Mouse (Mus musculus) MEL (cell line): ENCODE measurements around the gene Tbx15. TPM values are rescaled to one million over a fixed set of nuclear protein-coding genes. Genes with fewer than 3 reads are reported as not detected.

Source experiments
- DNase-seq: peaks from one replicate; pipeline ENCODE4 v3.0.0; 2011; ENCODE audit warnings: low read depth, low spot score
- H3K27ac ChIP-seq: 2 replicates; pipeline ENCODE4 v1.5.1; 2012; ENCODE audit warnings: low read depth, mild to moderate bottlenecking, control low read depth, low read length, moderate library complexity; ENCODE audit not compliant: control insufficient read depth
- H3K27me3 ChIP-seq, 2 experiments: fragments of 150-350 bp in 1 of 2; sonication (generic) in 1 of 2; 2 replicates each; pipeline ENCODE4 v1.6.1; 2012; ENCODE audit warnings: low read length in 2 of 2, mild to moderate bottlenecking in 2 of 2, improper control_type of control experiment in 1 of 2, moderate library complexity in 1 of 2; ENCODE audit not compliant: insufficient read depth in 2 of 2, control insufficient read depth in 1 of 2
- H3K36me3 ChIP-seq, 2 experiments: 2 replicates each; pipeline ENCODE4 v1.6.1; 2012 to 2014; ENCODE audit warnings: low read length in 2 of 2, improper control_type of control experiment in 1 of 2, inconsistent platforms in 1 of 2, mild to moderate bottlenecking in 1 of 2; ENCODE audit not compliant: insufficient read depth in 2 of 2, control insufficient read depth in 1 of 2
- H3K4me1 ChIP-seq, 2 experiments: fragments of 150-350 bp in 1 of 2; sonication (generic) in 1 of 2; 2 replicates each; pipeline ENCODE4 v1.6.1; 2012; ENCODE audit warnings: low read length in 2 of 2, improper control_type of control experiment in 1 of 2, mild to moderate bottlenecking in 1 of 2; ENCODE audit not compliant: insufficient read depth in 2 of 2, control insufficient read depth in 1 of 2
- H3K4me3 ChIP-seq, 2 experiments: fragments of 150-350 bp in 1 of 2; sonication (generic) in 1 of 2; 2 replicates each; pipeline ENCODE4 v1.5.1; 2012; ENCODE audit warnings: low read depth in 2 of 2, low read length in 2 of 2, mild to moderate bottlenecking in 2 of 2, moderate library complexity in 2 of 2, control low read depth in 1 of 2, improper control_type of control experiment in 1 of 2; ENCODE audit not compliant: control insufficient read depth in 1 of 2, insufficient read depth in 1 of 2
- H3K79me2 ChIP-seq: 2 replicates; pipeline ENCODE4 v1.6.1; 2012; ENCODE audit warnings: mild to moderate bottlenecking, low read length, moderate library complexity; ENCODE audit not compliant: control insufficient read depth, poor library complexity, insufficient read depth
- H3K9ac ChIP-seq: 2 replicates; pipeline ENCODE4 v1.6.1; 2012; ENCODE audit warnings: low read depth, mild to moderate bottlenecking, control low read depth, low read length, moderate library complexity; ENCODE audit not compliant: control insufficient read depth, poor library complexity, severe bottlenecking
- H3K9me3 ChIP-seq: fragments of 150-350 bp; sonication (generic); replicated peaks from 2 replicates; pipeline ENCODE4 v1.6.1; 2012; ENCODE audit warnings: mild to moderate bottlenecking, low read length, improper control_type of control experiment, moderate library complexity; ENCODE audit not compliant: insufficient read depth
- BHLHE40 ChIP-seq: IDR thresholded peaks from 2 replicates; pipeline ENCODE4 v1.6.1; 2012; ENCODE audit warnings: low read depth, mild to moderate bottlenecking, inconsistent platforms, low read length, improper control_type of control experiment, borderline replicate concordance
- CHD1 ChIP-seq: IDR thresholded peaks from 2 replicates; pipeline ENCODE4 v1.6.1; 2012; ENCODE audit warnings: low read depth, mild to moderate bottlenecking, inconsistent platforms, low read length, improper control_type of control experiment
- CHD2 ChIP-seq: IDR thresholded peaks from 2 replicates; pipeline ENCODE4 v1.6.1; 2011; ENCODE audit warnings: low read length, improper control_type of control experiment
- CTCF ChIP-seq, 3 experiments: IDR thresholded peaks in 2 of 3; conservative IDR thresholded peaks in 1 of 3; 2 replicates each; pipeline ENCODE4 v1.5.1; 2011 to 2012; ENCODE audit warnings: low read length in 3 of 3, low read depth in 2 of 3, mild to moderate bottlenecking in 2 of 3, improper control_type of control experiment in 1 of 3, inconsistent platforms in 1 of 3, mixed read lengths in 1 of 3, moderate library complexity in 1 of 3; ENCODE audit not compliant: control insufficient read depth in 1 of 3, insufficient read depth in 1 of 3, poor library complexity in 1 of 3, severe bottlenecking in 1 of 3
- E2F4 ChIP-seq: IDR thresholded peaks from 2 replicates; pipeline ENCODE4 v1.6.1; 2011; ENCODE audit warnings: low read depth, low read length, improper control_type of control experiment, borderline replicate concordance
- GATA1 ChIP-seq: IDR thresholded peaks from 2 replicates; pipeline ENCODE4 v1.6.1; 2011; ENCODE audit warnings: low read depth, low read length, improper control_type of control experiment
- HCFC1 ChIP-seq: IDR thresholded peaks from 2 replicates; pipeline ENCODE4 v1.6.1; 2012; ENCODE audit warnings: low read depth, mild to moderate bottlenecking, inconsistent platforms, low read length, improper control_type of control experiment, moderate library complexity
- JUND ChIP-seq: IDR thresholded peaks from 2 replicates; pipeline ENCODE4 v1.6.1; 2011; ENCODE audit warnings: low read depth, mild to moderate bottlenecking, improper control_type of control experiment, low read length
- MAFK ChIP-seq: IDR thresholded peaks from 2 replicates; pipeline ENCODE4 v1.6.1; 2011; ENCODE audit warnings: low read depth, mild to moderate bottlenecking, low read length, improper control_type of control experiment, borderline replicate concordance
- MAX ChIP-seq: IDR thresholded peaks from 2 replicates; pipeline ENCODE4 v1.6.1; 2011; ENCODE audit warnings: low read length, improper control_type of control experiment
- MAZ ChIP-seq: IDR thresholded peaks from 2 replicates; pipeline ENCODE4 v1.6.1; 2012; ENCODE audit warnings: low read depth, mild to moderate bottlenecking, inconsistent platforms, low read length, improper control_type of control experiment
- MEF2A ChIP-seq: IDR thresholded peaks from 2 replicates; pipeline ENCODE4 v1.6.1; 2014; ENCODE audit warnings: low read depth, mild to moderate bottlenecking, inconsistent platforms, low read length, improper control_type of control experiment; ENCODE audit not compliant: poor library complexity, insufficient replicate concordance, severe bottlenecking; ENCODE audit errors: extremely low read depth
- MXI1 ChIP-seq: IDR thresholded peaks from 2 replicates; pipeline ENCODE4 v1.6.1; 2011; ENCODE audit warnings: mild to moderate bottlenecking, low read depth, low read length, improper control_type of control experiment
- MYB ChIP-seq: IDR thresholded peaks from 2 replicates; pipeline ENCODE4 v1.6.1; 2011; ENCODE audit warnings: mild to moderate bottlenecking, low read depth, low read length, improper control_type of control experiment
- POLR2A ChIP-seq, 2 experiments: IDR thresholded peaks; 2 replicates each; pipeline ENCODE4 v1.6.1; 2011 to 2012; ENCODE audit warnings: low read length in 2 of 2, mild to moderate bottlenecking in 2 of 2, control low read depth in 1 of 2, improper control_type of control experiment in 1 of 2, low read depth in 1 of 2, moderate library complexity in 1 of 2; ENCODE audit not compliant: control insufficient read depth in 1 of 2, insufficient read depth in 1 of 2, poor library complexity in 1 of 2
- POLR2AphosphoS2 ChIP-seq: IDR thresholded peaks from 2 replicates; pipeline ENCODE4 v1.6.1; 2011; ENCODE audit warnings: low read length, improper control_type of control experiment
- POLR2AphosphoS5 ChIP-seq: IDR thresholded peaks from 2 replicates; pipeline ENCODE4 v1.6.1; 2012; ENCODE audit warnings: low read depth, borderline replicate concordance, mild to moderate bottlenecking, inconsistent platforms, low read length, moderate library complexity, mixed read lengths
- SIN3A ChIP-seq: IDR thresholded peaks from 2 replicates; pipeline ENCODE4 v1.6.1; 2012; ENCODE audit warnings: low read length, improper control_type of control experiment, inconsistent platforms
- TAL1 ChIP-seq: IDR thresholded peaks from 2 replicates; pipeline ENCODE4 v1.6.1; 2012; ENCODE audit warnings: mild to moderate bottlenecking, inconsistent platforms, low read length, moderate library complexity, mixed read lengths
- TCF12 ChIP-seq: IDR thresholded peaks from 2 replicates; pipeline ENCODE4 v1.6.1; 2014; ENCODE audit warnings: low read depth, mild to moderate bottlenecking, inconsistent platforms, low read length, improper control_type of control experiment, moderate library complexity
- UBTF ChIP-seq: IDR thresholded peaks from 2 replicates; pipeline ENCODE4 v1.6.1; 2012; ENCODE audit warnings: low read depth, mild to moderate bottlenecking, inconsistent platforms, low read length, improper control_type of control experiment, moderate library complexity, borderline replicate concordance; ENCODE audit not compliant: insufficient read depth
- USF2 ChIP-seq, 2 experiments: IDR thresholded peaks; 2 replicates each; pipeline ENCODE4 v1.6.1; 2011 to 2012; ENCODE audit warnings: improper control_type of control experiment in 2 of 2, low read length in 2 of 2, borderline replicate concordance in 1 of 2, inconsistent platforms in 1 of 2, low read depth in 1 of 2, mild to moderate bottlenecking in 1 of 2; ENCODE audit not compliant: insufficient read depth in 1 of 2
- ZKSCAN1 ChIP-seq: IDR thresholded peaks from 2 replicates; pipeline ENCODE4 v1.6.1; 2012; ENCODE audit warnings: low read depth, mild to moderate bottlenecking, inconsistent platforms, low read length, improper control_type of control experiment, moderate library complexity
- ZMIZ1 ChIP-seq: IDR thresholded peaks from 2 replicates; pipeline ENCODE4 v1.6.1; 2012; ENCODE audit warnings: low read depth, mild to moderate bottlenecking, inconsistent platforms, low read length, improper control_type of control experiment, moderate library complexity
- ZNF384 ChIP-seq: IDR thresholded peaks from 2 replicates; pipeline ENCODE4 v1.6.1; 2012; ENCODE audit warnings: low read depth, mild to moderate bottlenecking, inconsistent platforms, low read length, improper control_type of control experiment
- polyA plus RNA-seq, 2 experiments: library from polyadenylated mRNA; stranded (reverse) in 1 of 2; unstranded in 1 of 2; fragments of >175 nt in 1 of 2; fragments of >200 nt in 1 of 2; gene quantifications; 2 replicates each; pipeline versions ENCODE4 v1.2.1 to v1.2.4; 2012; ENCODE audit warnings: low replicate concordance in 2 of 2, low read depth in 1 of 2; ENCODE audit not compliant: insufficient read length in 2 of 2, insufficient read depth in 1 of 2, missing spikeins in 1 of 2
- total RNA-seq: library from RNA; depleted of rRNA; stranded (reverse); fragments of 300-350 nt; gene quantifications from 2 replicates; pipeline ENCODE4 v1.2.3, GENCODE M21; 2012

Tbx15 gene
- total and polyA plus RNA-seq, 3 experiments, result 8.9 to 13.0 TPM; not detected in 1

DNA sequence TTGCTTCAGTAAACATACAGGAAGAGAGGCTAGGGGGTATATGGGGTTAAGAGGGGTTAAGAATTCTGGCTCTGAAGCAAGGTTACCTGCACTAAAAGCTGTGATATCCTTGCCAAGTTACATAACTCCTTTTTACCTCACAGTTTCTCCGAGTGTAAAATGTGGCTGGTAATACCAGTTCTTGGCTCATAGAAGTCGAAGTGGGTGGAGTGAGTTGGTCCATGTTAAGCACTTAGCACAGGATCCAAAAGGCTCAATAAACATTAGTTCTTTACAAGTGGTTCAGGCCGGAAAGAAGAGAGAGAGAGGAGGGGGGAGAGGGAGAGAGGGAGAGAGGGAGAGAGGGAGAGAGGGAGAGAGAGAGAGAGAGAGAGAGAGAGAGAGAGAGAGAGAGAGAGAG, 5.2 kb downstream of the Tbx15 start:
- no peaks in the 10 kb centered on the region for H3K36me3 ChIP-seq

DNA sequence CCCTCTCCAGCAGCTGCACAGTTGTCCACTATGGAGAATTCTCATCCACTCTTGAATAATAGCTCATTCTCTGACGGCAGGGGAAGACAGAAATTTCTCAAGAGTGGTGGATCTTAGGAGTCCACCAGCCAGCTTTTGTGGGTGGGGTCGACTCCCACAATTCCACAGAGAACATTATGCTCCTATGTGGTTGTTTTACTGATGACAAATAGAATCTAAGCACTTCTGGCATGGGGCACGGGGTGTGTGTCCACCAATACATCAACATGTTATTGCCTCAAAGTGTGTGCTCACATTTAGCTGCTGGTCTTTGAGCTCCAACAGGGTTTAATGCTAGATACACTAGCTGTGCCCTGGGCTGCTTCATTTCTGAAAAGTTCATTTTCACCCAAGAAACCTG, 6.4 kb downstream of the Tbx15 start:
- Histone ChIP-seq H3K79me2 (no peaks in the 10 kb centered on the region), H3K4me1 (no peaks in the 10 kb centered on the region), H3K4me3 (no peak overlapping the region), H3K27ac (no peak overlapping the region), H3K36me3 (no peaks in the 10 kb centered on the region), H3K9ac (no peak overlapping the region), H3K27me3 (no peaks in the 10 kb centered on the region; a peak in 1 of 4 replicates), H3K9me3 (no peaks in the 10 kb centered on the region)
- no peak for DNase-seq
- TF ChIP-seq MAZ, result no peak
- no peak for TF ChIP-seq CTCF (IDR thresholded peaks at IDR 0.05 in 2 of 3, conservative IDR thresholded peaks at IDR 0.05 in 1 of 3; ENCODE audit: control insufficient read depth in 1 of 3, insufficient read depth in 1 of 3, low read depth in 2 of 3, low read length in 3 of 3, poor library complexity in 1 of 3, severe bottlenecking in 1 of 3)
- TF ChIP-seq E2F4, result no peak
- no peak for TF ChIP-seq ZKSCAN1
- TF ChIP-seq GATA1, result no peak
- no peak for TF ChIP-seq CHD1
- TF ChIP-seq ZNF384, result no peak
- TF ChIP-seq MEF2A, result no peak
- no peak for TF ChIP-seq MAFK
- TF ChIP-seq BHLHE40, result no peak
- TF ChIP-seq MAX, result no peak
- no peak for TF ChIP-seq POLR2A (IDR thresholded peaks at IDR 0.05; ENCODE audit: control insufficient read depth in 1 of 2, insufficient read depth in 1 of 2, low read depth in 1 of 2, low read length in 2 of 2, poor library complexity in 1 of 2)
- no peak for TF ChIP-seq TCF12
- TF ChIP-seq TAL1, result no peak
- TF ChIP-seq SIN3A, result no peak
- TF ChIP-seq MYB, result no peak

More for the DNA sequence above, 5.2 kb downstream of the Tbx15 start:
- Histone ChIP-seq H3K4me1 (no peaks in the 10 kb centered on the region), H3K9me3 (no peaks in the 10 kb centered on the region), H3K9ac (no peak overlapping the region), H3K79me2 (no peaks in the 10 kb centered on the region), H3K27ac (no peak overlapping the region), H3K27me3 (no peaks in the 10 kb centered on the region; a peak in 1 of 4 replicates), H3K4me3 (no peak overlapping the region)
- TF ChIP-seq JUND, result no peak
- TF ChIP-seq POLR2AphosphoS2, result no peak
- TF ChIP-seq TAL1, result no peak
- TF ChIP-seq BHLHE40, result no peak
- TF ChIP-seq USF2 (IDR thresholded peaks at IDR 0.05; ENCODE audit: borderline replicate concordance in 1 of 2, insufficient read depth in 1 of 2, low read depth in 1 of 2, low read length in 2 of 2), result no peak
- TF ChIP-seq UBTF, result no peak
- no peak for TF ChIP-seq GATA1
- TF ChIP-seq MXI1, result no peak
- TF ChIP-seq CHD2, result no peak
- no peak for TF ChIP-seq ZMIZ1
- TF ChIP-seq TCF12, result no peak
- no peak for TF ChIP-seq HCFC1
- no peak for TF ChIP-seq POLR2AphosphoS5
- no peak for TF ChIP-seq ZKSCAN1
- no peak for DNase-seq
